Mouse (Mus musculus): Measurements from ENCODE around the gene Pnpla6.

DNA sequence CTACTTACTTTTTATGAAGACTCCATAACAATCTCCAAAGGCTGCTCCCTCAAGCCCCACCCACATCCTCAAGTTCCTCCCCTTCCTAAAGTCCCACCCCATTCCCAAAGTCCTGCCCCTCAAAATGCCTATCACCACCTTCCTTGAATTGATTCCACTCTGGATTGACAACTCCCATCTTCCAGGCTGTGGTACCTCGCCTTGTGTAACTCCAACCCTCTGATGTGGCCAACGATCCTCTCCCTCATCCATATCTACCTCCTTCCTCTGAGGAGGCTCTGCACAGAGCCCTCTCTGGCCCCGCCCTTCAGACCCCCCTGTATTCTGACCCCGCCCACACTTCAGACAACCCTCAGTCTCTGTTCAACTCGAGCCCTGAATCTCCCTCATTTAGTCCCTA is 30.0 kb upstream of the Pnpla6 start:
- no peak for TF ChIP-seq CTCF (IDR thresholded peaks at IDR 0.05; ENCODE audit: low read depth, low read length)
- TF ChIP-seq EP300 (IDR thresholded peaks at IDR 0.05; ENCODE audit: insufficient read depth, low read depth, low read length), result no peak
- TF ChIP-seq POLR2A (IDR thresholded peaks at IDR 0.05; ENCODE audit: insufficient read depth, low read length), result no peak

Measured in ES-Bruce4 (cell line).